Mouse (Mus musculus) olfactory bulb, adult 2 months (tissue): ENCODE measurements around the gene Trub2. TPM values are rescaled to one million over a fixed set of nuclear protein-coding genes. Genes with fewer than 3 reads are reported as not detected.

Source experiments
- H3K27ac ChIP-seq: fragments of 200-500 bp; 2 replicates; pipeline ENCODE4 v1.5.1; 2012; ENCODE audit warnings: low read depth, low read length; ENCODE audit not compliant: insufficient read depth
- H3K4me1 ChIP-seq: fragments of 200-500 bp; 2 replicates; pipeline ENCODE4 v1.6.1; 2012; ENCODE audit warnings: low read length; ENCODE audit not compliant: control insufficient read depth, insufficient read depth
- H3K4me3 ChIP-seq: fragments of 200-500 bp; 2 replicates; pipeline ENCODE4 v1.5.1; 2012; ENCODE audit warnings: mild to moderate bottlenecking, low read depth, low read length, moderate library complexity; ENCODE audit not compliant: insufficient read depth
- CTCF ChIP-seq: fragments of 200-500 bp; IDR thresholded peaks from 2 replicates; pipeline ENCODE4 v1.5.1; 2012; ENCODE audit warnings: low read depth, mild to moderate bottlenecking, low read length, moderate library complexity; ENCODE audit not compliant: insufficient read depth
- POLR2A ChIP-seq: fragments of 200-500 bp; IDR thresholded peaks from 2 replicates; pipeline ENCODE4 v1.6.1; 2012; ENCODE audit warnings: mild to moderate bottlenecking, low read depth, low read length, moderate library complexity; ENCODE audit not compliant: insufficient read depth
- WGBS: fragments of 180-500 bp; shearing (Covaris S2); methylation state at CpG from one replicate; pipeline ENCODE4 v1.1.7; 2018; 5-methylcytosine and 5-hydroxymethylcytosine counted together
- polyA plus RNA-seq: library from polyadenylated mRNA; stranded (reverse); fragments of >200 nt; gene quantifications from 2 replicates; pipeline ENCODE4 v1.2.4, GENCODE M21; 2012; ENCODE audit warnings: low replicate concordance; ENCODE audit not compliant: missing spikeins, insufficient read depth, insufficient read length

Gene Trub2
- polyA plus RNA-seq, 1 experiment = not detected

- TF ChIP-seq CTCF (no peak), POLR2A (no peak)
- no peak overlapping the region for H3K4me3 ChIP-seq
- no peaks in the 10 kb centered on the region for H3K4me1 ChIP-seq
- WGBS = 33% methylated on average over 6 of the region's 6 CpGs
- H3K27ac ChIP-seq = no peak overlapping the region
These were observed 71.6 kb downstream of the Trub2 start for GRCm38 (mm10) chr2:29716691-29717090.

- H3K4me1 ChIP-seq = no peaks in the 10 kb centered on the region
- 48% methylated on average over 7 of the region's 7 CpGs for WGBS
- H3K27ac ChIP-seq = no peak overlapping the region
- no peak overlapping the region for H3K4me3 ChIP-seq
- TF ChIP-seq POLR2A (no peak), CTCF (no peak)
These were observed 72.2 kb downstream of the Trub2 start for GRCm38 (mm10) chr2:29716143-29716542.

- WGBS = 92% methylated on average over 5 of the region's 5 CpGs
These were observed 74.2 kb downstream of the Trub2 start for GRCm38 (mm10) chr2:29714127-29714526.

GRCm38 (mm10) chr2:29713501-29713900 is 74.8 kb downstream of the Trub2 start:
- no peak for TF ChIP-seq CTCF
- TF ChIP-seq POLR2A = no peak
- H3K4me3 ChIP-seq = no peak overlapping the region
- no peaks in the 10 kb centered on the region for H3K4me1 ChIP-seq
- H3K27ac ChIP-seq = no peak overlapping the region
- 81% methylated on average over 2 of the region's 2 CpGs for WGBS

More at GRCm38 (mm10) chr2:29714127-29714526, 74.2 kb downstream of the Trub2 start:
- TF ChIP-seq POLR2A = no peak
- TF ChIP-seq CTCF = no peak
- H3K27ac ChIP-seq = no peak overlapping the region
- no peaks in the 10 kb centered on the region for H3K4me1 ChIP-seq
- H3K4me3 ChIP-seq = no peak overlapping the region

- no peak overlapping the region for H3K4me3 ChIP-seq
- H3K27ac ChIP-seq = no peak overlapping the region
- no peaks in the 10 kb centered on the region for H3K4me1 ChIP-seq
- no peak for TF ChIP-seq POLR2A
- no peak for TF ChIP-seq CTCF
- WGBS = 84% methylated on average over 5 of the region's 5 CpGs
These were observed 76.4 kb downstream of the Trub2 start for GRCm38 (mm10) chr2:29711877-29712276.

Other genes starting within 250 kb of the Trub2 start
- 75.7 TPM in 1 of 2 replicates, not detected in the other for gene Rapgef1, start 168.8 kb downstream of the Trub2 start, polyA plus RNA-seq
- not detected in 2 replicates for gene Gm13420, start 36.8 kb downstream of the Trub2 start, polyA plus RNA-seq
- gene Gm13547, start 29.2 kb downstream of the Trub2 start, polyA plus RNA-seq = not detected in 2 replicates
- not detected in 2 replicates for gene Coq4, start 1.0 kb downstream of the Trub2 start, polyA plus RNA-seq
- not detected in 2 replicates for gene Slc27a4, start 14.1 kb upstream of the Trub2 start, polyA plus RNA-seq
- gene Urm1, start 31.6 kb upstream of the Trub2 start, polyA plus RNA-seq = not detected in 2 replicates
- gene Cercam, start 80.7 kb upstream of the Trub2 start, polyA plus RNA-seq = not detected in 2 replicates
- 472 TPM in 1 of 2 replicates, not detected in the other for gene Odf2, start 100.7 kb upstream of the Trub2 start, polyA plus RNA-seq
- gene Gle1, start 146.9 kb upstream of the Trub2 start, polyA plus RNA-seq = not detected in 2 replicates
- 496 and 868 TPM in 2 replicates for gene Sptan1, start 177.1 kb upstream of the Trub2 start, polyA plus RNA-seq